Mouse (Mus musculus) testis, adult 2 months (tissue): Measurements from ENCODE around the gene Slc25a5.

Source experiments
- CTCF ChIP-seq: fragments of 200-500 bp; IDR thresholded peaks from 2 replicates; pipeline ENCODE4 v1.5.1; 2012; ENCODE audit warnings: low read depth, mild to moderate bottlenecking, inconsistent platforms, low read length, moderate library complexity; ENCODE audit not compliant: control insufficient read depth, insufficient read depth, insufficient replicate concordance
- POLR2A ChIP-seq: fragments of 200-500 bp; IDR thresholded peaks from 2 replicates; pipeline ENCODE4 v1.6.1; 2012; ENCODE audit warnings: low read depth, mild to moderate bottlenecking, inconsistent platforms, low read length, moderate library complexity; ENCODE audit not compliant: control insufficient read depth

- TF ChIP-seq CTCF (no peak), POLR2A (no peak)
Observed at GRCm38 (mm10) chrX:36815439-36815838, 20.0 kb downstream of the Slc25a5 start.
